Mouse (Mus musculus) thymus, adult 2 months (tissue): ENCODE results near the gene 4930513O06Rik. TPM values are rescaled to one million over a fixed set of nuclear protein-coding genes. Genes with fewer than 3 reads are reported as not detected.

Experiments
- DNase-seq: peaks from one replicate; pipeline ENCODE4 v3.0.0; 2021
- H3K27ac ChIP-seq: fragments of 200-500 bp; 2 replicates; pipeline ENCODE4 v1.5.1; 2012; ENCODE audit warnings: low read length, control low read depth; ENCODE audit not compliant: control insufficient read depth, insufficient read depth
- H3K27me3 ChIP-seq: fragments of 200-500 bp; 2 replicates; pipeline ENCODE4 v1.6.1; 2012; ENCODE audit warnings: mild to moderate bottlenecking, low read length, moderate library complexity, mixed read lengths; ENCODE audit not compliant: control insufficient read depth, insufficient read depth
- H3K36me3 ChIP-seq: fragments of 200-500 bp; 2 replicates; pipeline ENCODE4 v1.6.1; 2012; ENCODE audit warnings: mild to moderate bottlenecking, low read length, moderate library complexity; ENCODE audit not compliant: control insufficient read depth, insufficient read depth
- H3K4me1 ChIP-seq: fragments of 200-500 bp; replicated peaks from 2 replicates; pipeline ENCODE4 v1.6.1; 2012; ENCODE audit warnings: low read length; ENCODE audit not compliant: control insufficient read depth, insufficient read depth
- H3K4me3 ChIP-seq: fragments of 200-500 bp; 2 replicates; pipeline ENCODE4 v1.5.1; 2012; ENCODE audit warnings: mild to moderate bottlenecking, low read length, control low read depth, moderate library complexity; ENCODE audit not compliant: control insufficient read depth, insufficient read depth
- CTCF ChIP-seq: fragments of 200-500 bp; IDR thresholded peaks from 2 replicates; pipeline ENCODE4 v1.5.1; 2012; ENCODE audit warnings: mild to moderate bottlenecking, control low read depth, low read length, moderate library complexity, borderline replicate concordance; ENCODE audit not compliant: control insufficient read depth, poor library complexity, insufficient read depth; ENCODE audit errors: extremely low read depth
- POLR2A ChIP-seq: fragments of 200-500 bp; IDR thresholded peaks from 2 replicates; pipeline ENCODE4 v1.6.1; 2012; ENCODE audit warnings: mild to moderate bottlenecking, low read length, control low read depth, moderate library complexity; ENCODE audit not compliant: control insufficient read depth, poor library complexity, insufficient read depth; ENCODE audit errors: extremely low read depth
- WGBS: fragments of 180-500 bp; shearing (Covaris S2); methylation state at CpG from one replicate; pipeline ENCODE4 v1.1.7; 2018; 5-methylcytosine and 5-hydroxymethylcytosine counted together
- polyA plus RNA-seq: library from polyadenylated mRNA; depleted of rRNA; stranded (reverse); fragments of >200 nt; gene quantifications from 2 replicates; pipeline ENCODE4 v1.2.3, GENCODE M21; 2012; rRNA removed

The 4930513O06Rik gene
- not detected in 2 replicates for polyA plus RNA-seq

GRCm38 (mm10) chrX:139085943-139086342, at the start of gene 4930513O06Rik:
Gene 4930513O06Rik, plus strand, starts transcription at chrX:139086243.
- Histone ChIP-seq H3K27ac (no peak within 1 kb of the TSS), H3K27me3 (no peaks in the 10 kb centered on the region), H3K4me1 (no peaks in the 10 kb centered on the region), H3K4me3 (no peak within 1 kb of the TSS), H3K36me3 (no peaks in the 10 kb centered on the region)
- no peak for DNase-seq
- TF ChIP-seq CTCF (no peak), POLR2A (no peak)
- WGBS, result 89% methylated on average over 1 of the region's 1 CpGs

- H3K4me1 ChIP-seq, result no peaks in the 10 kb centered on the region
- H3K27ac ChIP-seq, result no peak overlapping the region
- WGBS, result 92% methylated on average over 1 of the region's 1 CpGs
- no peaks in the 10 kb centered on the region for H3K36me3 ChIP-seq
- H3K27me3 ChIP-seq, result no peaks in the 10 kb centered on the region
- no peak for DNase-seq
- H3K4me3 ChIP-seq, result no peak overlapping the region
- TF ChIP-seq POLR2A (no peak), CTCF (no peak)
Measured at GRCm38 (mm10) chrX:139037666-139038065, 48.4 kb upstream of the 4930513O06Rik start.

GRCm38 (mm10) chrX:139039314-139039713, 46.7 kb upstream of the 4930513O06Rik start:
- 65% methylated on average over 2 of the region's 2 CpGs for WGBS
- TF ChIP-seq POLR2A, result no peak
- TF ChIP-seq CTCF, result no peak

GRCm38 (mm10) chrX:139041148-139041547, 44.9 kb upstream of the 4930513O06Rik start:
- Histone ChIP-seq H3K4me1 (no peaks in the 10 kb centered on the region), H3K27ac (no peak overlapping the region), H3K36me3 (no peaks in the 10 kb centered on the region), H3K4me3 (no peak overlapping the region), H3K27me3 (no peaks in the 10 kb centered on the region)
- TF ChIP-seq CTCF (no peak), POLR2A (no peak)
- 81% methylated on average over 1 of the region's 1 CpGs for WGBS
- DNase-seq, result no peak

More at GRCm38 (mm10) chrX:139039314-139039713, 46.7 kb upstream of the 4930513O06Rik start:
- H3K27me3 ChIP-seq, result no peaks in the 10 kb centered on the region
- no peaks in the 10 kb centered on the region for H3K4me1 ChIP-seq
- DNase-seq, result no peak
- no peak overlapping the region for H3K4me3 ChIP-seq
- H3K27ac ChIP-seq, result no peak overlapping the region
- H3K36me3 ChIP-seq, result no peaks in the 10 kb centered on the region

GRCm38 (mm10) chrX:139051976-139052375, 34.1 kb upstream of the 4930513O06Rik start:
- no peaks in the 10 kb centered on the region for H3K27me3 ChIP-seq
- no peak overlapping the region for H3K27ac ChIP-seq

GRCm38 (mm10) chrX:139053149-139053548, 32.9 kb upstream of the 4930513O06Rik start:
- no peaks in the 10 kb centered on the region for H3K36me3 ChIP-seq
- H3K27ac ChIP-seq, result no peak overlapping the region
- TF ChIP-seq CTCF, result no peak
- TF ChIP-seq POLR2A, result no peak
- no peaks in the 10 kb centered on the region for H3K4me1 ChIP-seq
- H3K4me3 ChIP-seq, result no peak overlapping the region
- no peaks in the 10 kb centered on the region for H3K27me3 ChIP-seq
- 92% methylated on average over 1 of the region's 1 CpGs for WGBS
- no peak for DNase-seq

More at GRCm38 (mm10) chrX:139051976-139052375, 34.1 kb upstream of the 4930513O06Rik start:
- Histone ChIP-seq H3K4me1 (no peaks in the 10 kb centered on the region), H3K4me3 (no peak overlapping the region), H3K36me3 (no peaks in the 10 kb centered on the region)
- no peak for DNase-seq
- WGBS, result 68% methylated on average over 1 of the region's 1 CpGs
- no peak for TF ChIP-seq CTCF

- Histone ChIP-seq H3K27ac (no peak overlapping the region), H3K27me3 (no peaks in the 10 kb centered on the region), H3K36me3 (no peaks in the 10 kb centered on the region), H3K4me3 (no peak overlapping the region), H3K4me1 (no peaks in the 10 kb centered on the region)
- 77% methylated on average over 5 of the region's 5 CpGs for WGBS
- TF ChIP-seq POLR2A, result no peak
- no peak for TF ChIP-seq CTCF
- no peak for DNase-seq
Measured at GRCm38 (mm10) chrX:139064078-139064477, 22.0 kb upstream of the 4930513O06Rik start.
